Mouse (Mus musculus) liver, embryonic 14.5 days (tissue): ENCODE data around the gene 1700061G19Rik. TPM values are rescaled to one million over a fixed set of nuclear protein-coding genes. Genes with fewer than 3 reads are reported as not detected.

Experiments used
- ATAC-seq: fragments of 200-750 bp; cut with Nextera tagmentation; 2 replicates; pipeline ENCODE4 v1.8.0; 2017; ENCODE audit warnings: moderate number of reproducible peaks, mild to moderate bottlenecking, moderate library complexity; ENCODE audit not compliant: insufficient read depth
- DNase-seq, 3 experiments: peaks; one replicate each; pipeline ENCODE4 v3.0.0-alpha.2; 2012 to 2013; ENCODE audit warnings: low read depth in 3 of 3, low spot score in 3 of 3
- H3K27ac ChIP-seq: fragments of 300-500 bp; sonication (generic); 2 replicates; pipeline ENCODE4 v1.5.1; 2014; ENCODE audit warnings: moderate library complexity, mild to moderate bottlenecking, control low read depth, inconsistent platforms
- H3K27me3 ChIP-seq: fragments of 300-500 bp; sonication (generic); 2 replicates; pipeline ENCODE4 v1.6.1; 2014; ENCODE audit warnings: mild to moderate bottlenecking, low read length, moderate library complexity; ENCODE audit not compliant: control insufficient read depth, insufficient read depth
- H3K36me3 ChIP-seq: fragments of 300-500 bp; sonication (generic); replicated peaks from 2 replicates; pipeline ENCODE4 v1.6.1; 2014; ENCODE audit warnings: low read depth; ENCODE audit not compliant: control insufficient read depth, insufficient read depth
- H3K4me1 ChIP-seq, 2 experiments: fragments of 200-500 bp in 1 of 2; fragments of 300-500 bp in 1 of 2; sonication (generic) in 1 of 2; replicated peaks; 2 replicates each; pipeline ENCODE4 v1.6.1; 2012 to 2014; ENCODE audit warnings: antibody characterized with exemption in 1 of 2, inconsistent platforms in 1 of 2, low read length in 1 of 2; ENCODE audit not compliant: control insufficient read depth in 2 of 2, insufficient read depth in 2 of 2
- H3K4me2 ChIP-seq: fragments of 300-500 bp; sonication (generic); 2 replicates; pipeline ENCODE4 v1.6.1; 2014; ENCODE audit warnings: low read depth, mild to moderate bottlenecking, control low read depth, moderate library complexity
- H3K4me3 ChIP-seq, 2 experiments: fragments of 200-500 bp in 1 of 2; fragments of 300-500 bp in 1 of 2; sonication (generic) in 1 of 2; 2 replicates each; pipeline ENCODE4 v1.5.1; 2012 to 2014; ENCODE audit warnings: low read depth in 2 of 2, low read length in 2 of 2, mild to moderate bottlenecking in 2 of 2, control low read depth in 1 of 2, inconsistent platforms in 1 of 2, moderate library complexity in 1 of 2; ENCODE audit not compliant: insufficient read depth in 1 of 2
- H3K9ac ChIP-seq: fragments of 300-500 bp; sonication (generic); replicated peaks from 2 replicates; pipeline ENCODE4 v1.6.1; 2014; ENCODE audit warnings: mild to moderate bottlenecking, control low read depth, moderate library complexity
- H3K9me3 ChIP-seq: fragments of 300-500 bp; sonication (generic); 2 replicates; pipeline ENCODE4 v1.6.1; 2016; ENCODE audit warnings: low read length, mixed read lengths; ENCODE audit not compliant: control insufficient read depth
- CTCF ChIP-seq: IDR thresholded peaks from 2 replicates; pipeline ENCODE4 v1.5.1; 2016; ENCODE audit warnings: antibody characterized with exemption, low read depth, control low read depth
- EP300 ChIP-seq: IDR thresholded peaks from 2 replicates; pipeline ENCODE4 v1.6.1; 2016; ENCODE audit warnings: antibody characterized with exemption, low read depth
- WGBS: fragments of 180-500 bp; shearing (Covaris S2); extraction: QIAGEN DNeasy Blood & Tissue Kit; methylation state at CpG from one replicate; pipeline ENCODE4 v1.1.7; 2014; ENCODE audit not compliant: insufficient replicate concordance; 5-methylcytosine and 5-hydroxymethylcytosine counted together
- polyA plus RNA-seq, 2 experiments: library from polyadenylated mRNA; depleted of rRNA in 1 of 2; stranded (reverse) in 1 of 2; unstranded in 1 of 2; fragments of >200 nt; fragmentation: Nextera tagmentation in 1 of 2; extraction: Ambion mirVana in 1 of 2; gene quantifications; 2 replicates each; pipeline versions ENCODE4 v1.2.1 to v1.2.3; 2012 to 2014

Gene 1700061G19Rik
- 0.02 TPM in 1 of 2 replicates, not detected in the other for polyA plus RNA-seq (2012; rRNA removed)
- 0.05 TPM in 1 of 2 replicates, not detected in the other for polyA plus RNA-seq (2014; fragmentation: Nextera tagmentation; extraction: Ambion mirVana)

DNA sequence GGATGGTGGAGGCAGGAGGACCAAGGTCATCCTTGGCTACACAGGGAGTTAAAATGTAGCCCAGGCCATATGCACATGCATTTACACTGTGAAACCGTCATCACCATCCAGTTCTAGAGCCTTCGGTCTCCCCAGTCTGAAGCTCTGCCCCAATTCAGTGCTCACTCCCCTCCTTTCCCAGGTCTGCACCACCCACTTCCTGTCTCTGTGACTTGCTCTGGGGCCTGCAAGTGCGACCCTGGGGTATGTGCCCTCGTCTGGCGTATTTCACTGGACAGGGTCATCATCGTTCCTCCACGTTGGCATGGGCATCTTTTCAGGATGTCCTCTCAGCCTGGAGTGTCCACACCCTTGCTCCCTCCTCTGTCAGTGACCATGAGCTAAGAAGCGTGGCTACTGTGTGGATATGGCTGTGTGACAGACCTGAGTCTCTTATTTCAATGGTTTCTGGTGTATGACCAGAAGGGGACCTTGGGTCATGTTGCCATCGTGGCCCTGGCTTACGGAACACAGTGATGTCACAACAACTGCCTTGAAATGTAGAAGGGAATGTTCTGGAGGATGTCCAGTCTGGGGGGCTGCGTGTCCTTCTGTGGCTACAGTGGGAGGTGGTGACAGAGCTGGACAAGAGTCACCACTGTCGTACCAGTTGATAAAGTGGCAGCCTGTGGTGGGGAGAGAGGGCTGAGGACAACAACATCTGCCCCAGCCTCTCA lies at the start of gene 1700061G19Rik:
Gene 1700061G19Rik (plus strand): TSS at position 542 of the 716 bp plus-strand sequence.
- H3K27ac ChIP-seq: no peak within 1 kb of the TSS
- no peaks in the 10 kb centered on the region for H3K27me3 ChIP-seq
- no peaks in the 10 kb centered on the region for H3K4me1 ChIP-seq
- TF ChIP-seq CTCF (no peak), EP300 (no peak)
- H3K36me3 ChIP-seq: no peaks in the 10 kb centered on the region
- no peak for DNase-seq
- no peak for ATAC-seq
- H3K4me2 ChIP-seq: no peak within 1 kb of the TSS
- no peaks in the 10 kb centered on the region for H3K9me3 ChIP-seq
- 53% methylated on average over 12 of the region's 12 CpGs for WGBS
- H3K9ac ChIP-seq: no peak within 1 kb of the TSS
- no peak within 1 kb of the TSS for H3K4me3 ChIP-seq

DNA sequence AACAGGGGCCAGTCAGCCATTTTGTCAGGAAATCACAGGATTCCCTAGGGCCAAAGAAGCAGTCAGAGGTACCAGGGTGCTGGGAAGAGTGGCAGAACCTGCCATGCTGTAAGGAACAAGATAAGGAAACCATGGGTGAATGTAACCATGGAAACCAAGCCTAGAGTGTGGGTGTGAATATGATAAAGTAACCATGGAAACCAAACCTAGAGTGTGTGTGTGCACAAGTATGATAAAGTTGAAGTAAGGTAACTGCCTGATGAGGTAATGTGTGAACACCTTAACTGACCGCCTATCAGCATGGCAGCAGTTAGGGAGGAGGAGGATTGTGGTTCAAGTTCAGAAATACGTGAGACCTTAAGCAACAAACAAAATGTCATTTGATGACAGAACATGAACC lies 48.6 kb upstream of the 1700061G19Rik start:
- Histone ChIP-seq H3K27me3 (no peaks in the 10 kb centered on the region; the same call in 1 of the 2 replicates), H3K9ac (peak overlapping the region; percentile 95), H3K9me3 (no peaks in the 10 kb centered on the region), H3K4me1 (peaks cover 45 to 54% of the 10 kb centered on the region in 2 experiments), H3K4me2 (peak overlapping the region; percentile 94), H3K36me3 (no peaks in the 10 kb centered on the region; the same call in 1 of the 2 replicates), H3K27ac (peak overlapping the region; percentile 93), H3K4me3 (peak overlapping the region; percentile 30 to 90)
- DNase-seq: peak; percentile 97 to 98 (median 98)
- ATAC-seq: peak; percentile 68
- 18% methylated on average over 2 of the region's 2 CpGs for WGBS
- TF ChIP-seq CTCF (no peak), EP300 (peak; percentile 97)

DNA sequence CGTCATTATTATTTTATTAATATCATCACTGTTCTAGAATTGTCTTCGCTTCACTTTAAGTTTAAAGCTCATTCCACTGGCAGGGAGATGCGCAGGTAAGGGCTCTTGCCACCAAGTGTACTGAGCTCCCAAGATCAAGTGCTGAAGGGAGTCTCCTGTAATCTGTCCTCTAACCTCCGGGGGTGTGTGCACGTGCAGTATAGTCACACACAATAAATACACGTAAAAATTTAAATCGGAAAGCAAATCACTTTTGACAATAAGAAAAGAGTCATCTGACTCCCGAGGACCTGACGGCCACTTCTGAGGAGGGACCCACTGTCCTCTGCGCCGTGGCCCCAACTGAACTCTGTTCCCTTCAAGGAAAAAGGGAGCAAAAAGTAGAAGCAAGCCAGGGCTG lies 46.1 kb upstream of the 1700061G19Rik start:
- Histone ChIP-seq H3K4me3 (peak overlapping the region; percentile 87 to 90), H3K9ac (peak overlapping the region; percentile 95), H3K27me3 (no peaks in the 10 kb centered on the region; the same call in 1 of the 2 replicates), H3K36me3 (no peaks in the 10 kb centered on the region), H3K4me1 (peaks cover 46 to 57% of the 10 kb centered on the region in 2 experiments), H3K9me3 (no peaks in the 10 kb centered on the region), H3K27ac (peak overlapping the region; percentile 93), H3K4me2 (peak overlapping the region; percentile 94)
- ATAC-seq (no peak), DNase-seq (peak in 2 of 3 experiments; percentile 25 to 45)
- TF ChIP-seq CTCF: no peak
- no peak for TF ChIP-seq EP300
- WGBS: 28% methylated on average over 11 of the region's 11 CpGs

DNA sequence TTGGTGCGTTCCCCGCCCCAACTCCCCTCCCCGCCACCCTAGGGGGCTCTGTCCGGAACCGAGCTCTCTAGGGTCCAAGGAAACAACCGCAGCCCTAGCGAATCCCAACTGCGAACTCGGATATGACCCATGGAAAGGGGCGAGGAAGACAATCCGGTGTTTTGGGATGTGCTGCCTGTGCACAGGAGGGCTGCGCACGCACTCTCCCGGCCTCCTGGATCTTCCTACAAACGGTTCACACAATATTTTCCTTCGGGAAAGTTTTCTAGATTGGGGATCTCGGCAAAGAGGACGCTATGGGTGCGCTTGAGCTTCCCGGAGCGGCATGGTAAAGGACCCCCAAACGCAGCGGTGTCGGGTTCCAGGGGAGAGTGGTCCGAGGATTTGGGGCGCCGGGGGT lies 45.5 kb upstream of the 1700061G19Rik start:
- Histone ChIP-seq H3K4me1 (peaks cover 46 to 51% of the 10 kb centered on the region in 2 experiments), H3K4me3 (peak overlapping the region; percentile 87 to 90), H3K27me3 (no peaks in the 10 kb centered on the region; the same call in 1 of the 2 replicates), H3K4me2 (peak overlapping the region; percentile 94), H3K27ac (peak overlapping the region; percentile 93), H3K36me3 (no peaks in the 10 kb centered on the region), H3K9ac (peak overlapping the region; percentile 95), H3K9me3 (no peaks in the 10 kb centered on the region)
- ATAC-seq: no peak
- no peak for TF ChIP-seq CTCF
- no peak for TF ChIP-seq EP300
- 2% methylated on average over 27 of the region's 27 CpGs for WGBS
- no peak for DNase-seq

DNA sequence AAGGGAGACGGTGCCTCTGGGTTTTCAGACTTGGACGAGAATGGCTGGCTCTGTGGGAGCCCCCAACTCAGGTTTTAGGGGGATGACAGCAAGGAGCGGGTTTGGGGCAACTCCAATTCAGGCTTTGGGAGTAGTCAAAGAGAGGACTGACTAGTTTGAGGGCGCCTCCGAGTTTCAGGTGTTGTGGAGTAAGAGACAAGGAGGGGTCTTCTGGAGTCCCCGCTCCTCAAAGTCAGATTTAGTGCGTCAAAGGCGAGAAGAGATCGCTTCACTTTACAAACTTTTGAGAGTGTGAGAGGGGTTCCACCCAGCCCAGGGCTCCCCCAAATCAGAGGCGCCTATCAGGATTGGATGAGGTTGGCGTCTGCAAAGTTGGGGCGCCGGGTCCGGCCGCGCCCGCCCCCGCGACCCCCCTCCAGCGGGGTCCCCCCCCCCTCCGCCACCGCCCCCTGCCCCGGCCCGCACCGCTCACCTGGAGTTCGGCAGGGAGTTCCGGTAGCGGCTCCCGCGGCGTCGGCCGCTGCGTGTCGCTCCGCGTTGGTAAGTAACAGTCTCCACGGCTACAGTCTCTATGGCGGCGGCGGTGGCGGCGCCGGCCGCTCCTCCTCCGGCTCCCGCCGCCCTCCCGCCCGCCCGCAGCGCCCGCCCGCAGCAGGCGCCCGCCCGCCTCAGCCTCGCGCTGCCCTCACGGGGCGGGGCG lies 44.7 kb upstream of the 1700061G19Rik start, which contains the start of gene Rfx2:
Gene Rfx2 (minus strand): TSS at position 603 of the 700 bp plus-strand sequence.
- TF ChIP-seq EP300 (no peak), CTCF (no peak)
- Histone ChIP-seq H3K9ac (peak within 1 kb of the TSS; percentile 95), H3K36me3 (no peaks in the 10 kb centered on the region), H3K4me1 (peaks cover 40 to 44% of the 10 kb centered on the region in 2 experiments), H3K4me2 (peak within 1 kb of the TSS; percentile 94), H3K27ac (peak within 1 kb of the TSS; percentile 93), H3K27me3 (no peaks in the 10 kb centered on the region; the same call in 1 of the 2 replicates), H3K9me3 (no peaks in the 10 kb centered on the region), H3K4me3 (peak within 1 kb of the TSS; percentile 87 to 90)
- peak in 1 of 3 experiments; percentile 22 for DNase-seq
- 1% methylated on average over 50 of the region's 62 CpGs for WGBS
- ATAC-seq: peak; percentile 7
